Mouse (Mus musculus): ENCODE results near the gene Iqce.

GRCm38 (mm10) chr5:140672115-140672514 lies 30.1 kb downstream of the Iqce start:
- TF ChIP-seq POLR2A (IDR thresholded peaks at IDR 0.05; ENCODE audit: low read depth, low read length) (no peak), CTCF (conservative IDR thresholded peaks at IDR 0.05; ENCODE audit: insufficient read depth, insufficient read length, low read depth, low read length) (no peak)
